In genomic region chr10:117824139-117824538, GRCm38 (mm10) we compare ENCODE assay signal across 15 mouse cellular contexts. TPM values are rescaled to one million over a fixed set of nuclear protein-coding genes. Genes with fewer than 3 reads are reported as not detected.
DNase-seq lines count a peak whose midpoint lies in the region; ATAC-seq and TF ChIP-seq lines count a peak whose summit lies in the region.
"Had no signal": no experiment of that assay in that cellular context is flagged by ENCODE, and none has a peak within 500 bp of the region (broad histone marks: within the 10 kb centered on the region; RNA-seq: fewer than 3 reads in every experiment).

No protein-coding gene starts in this region.

- no peak overlapping the region for H3K4me3 ChIP-seq in hindbrain, postnatal 0 days (ENCODE audit: low read length)
- H3K4me3 ChIP-seq in hindbrain, embryonic 16.5 days (ENCODE audit: low read length): no peak overlapping the region
- no peak overlapping the region for H3K4me3 ChIP-seq in liver, embryonic 16.5 days (ENCODE audit: low read depth, low read length)
- H3K4me3 ChIP-seq: hindbrain, embryonic 12.5 days; kidney, embryonic 15.5 days; midbrain, embryonic 13.5 days had no signal

- H3K36me3 ChIP-seq in hindbrain, postnatal 0 days (ENCODE audit: insufficient read depth, low read length): peaks cover 23% of the 10 kb centered on the region
- H3K36me3 ChIP-seq in hindbrain, embryonic 16.5 days (ENCODE audit: control insufficient read depth, insufficient read depth, low read length): peaks cover 12% of the 10 kb centered on the region
- peaks cover 24% of the 10 kb centered on the region for H3K36me3 ChIP-seq in liver, embryonic 16.5 days (ENCODE audit: control insufficient read depth, insufficient read depth)

- H3K27ac ChIP-seq in hindbrain, postnatal 0 days: no peak overlapping the region
- H3K27ac ChIP-seq in hindbrain, embryonic 16.5 days (ENCODE audit: low read depth, low read length): no peak overlapping the region
- H3K27ac ChIP-seq in liver, embryonic 16.5 days (ENCODE audit: low read length): no peak overlapping the region
- H3K27ac ChIP-seq: hindbrain, embryonic 12.5 days; kidney, embryonic 15.5 days; liver, embryonic 14.5 days; midbrain, embryonic 13.5 days had no signal

- WGBS in hindbrain, postnatal 0 days: 56% methylated on average over 4 of the region's 4 CpGs
- WGBS in hindbrain, embryonic 16.5 days: 66% methylated on average over 4 of the region's 4 CpGs
- 55% methylated on average over 4 of the region's 4 CpGs for WGBS in liver, embryonic 16.5 days (ENCODE audit: insufficient replicate concordance)

- no peak for DNase-seq in hindbrain, postnatal 0 days (ENCODE audit: low spot score)
- DNase-seq in ZHBTc4 (ENCODE audit: low read depth, low spot score): peak; percentile 61
- peak; percentile 75 for DNase-seq in lung, postnatal 36 days
- DNase-seq in urinary bladder, postnatal 14 days (ENCODE audit: low spot score): no peak
- no peak for DNase-seq in natural killer cell, adult 2 months (ENCODE audit: low spot score in 2 of 2)
- DNase-seq: cerebellum, adult 11-12 months; gastrocnemius, postnatal 14 days; spleen, adult 18-20 months had no signal

- peak; percentile 30; the same call in 1 of the 2 replicates for TF ChIP-seq CTCF in hindbrain, postnatal 0 days (IDR thresholded peaks at IDR 0.05; ENCODE audit: low read depth)

- H3K4me2 ChIP-seq in hindbrain, postnatal 0 days (ENCODE audit: low read depth, low read length): no peak overlapping the region
- H3K4me2 ChIP-seq in hindbrain, embryonic 16.5 days (ENCODE audit: low read length): no peak overlapping the region
- no peak overlapping the region for H3K4me2 ChIP-seq in liver, embryonic 16.5 days (ENCODE audit: low read depth, low read length)
- H3K4me2 ChIP-seq: hindbrain, embryonic 12.5 days; kidney, embryonic 15.5 days; midbrain, embryonic 13.5 days had no signal

- no peaks in the 10 kb centered on the region for H3K4me1 ChIP-seq in hindbrain, postnatal 0 days (ENCODE audit: insufficient read depth, low read length)
- H3K4me1 ChIP-seq in hindbrain, embryonic 16.5 days (ENCODE audit: control insufficient read depth, insufficient read depth, low read depth, low read length): peaks cover 4% of the 10 kb centered on the region
- peaks cover 12% of the 10 kb centered on the region for H3K4me1 ChIP-seq in liver, embryonic 16.5 days (ENCODE audit: control insufficient read depth, low read depth, low read length)
- H3K4me1 ChIP-seq: hindbrain, embryonic 12.5 days had no signal

- H3K9ac ChIP-seq in hindbrain, postnatal 0 days (replicated peaks; ENCODE audit: low read length): no peak overlapping the region
- H3K9ac ChIP-seq in hindbrain, embryonic 16.5 days (ENCODE audit: low read depth, low read length): no peak overlapping the region
- H3K9ac ChIP-seq in liver, embryonic 16.5 days (ENCODE audit: low read depth, low read length): no peak overlapping the region
- H3K9ac ChIP-seq: hindbrain, embryonic 12.5 days; kidney, embryonic 15.5 days; liver, embryonic 14.5 days; midbrain, embryonic 13.5 days had no signal

- H3K9me3 ChIP-seq in hindbrain, postnatal 0 days (ENCODE audit: low read length): no peaks in the 10 kb centered on the region
- no peaks in the 10 kb centered on the region for H3K9me3 ChIP-seq in hindbrain, embryonic 16.5 days (ENCODE audit: control insufficient read depth, low read length)
- H3K9me3 ChIP-seq in liver, embryonic 16.5 days (replicated peaks; ENCODE audit: control insufficient read depth, low read length): no peaks in the 10 kb centered on the region
- H3K9me3 ChIP-seq: hindbrain, embryonic 12.5 days; kidney, embryonic 15.5 days; midbrain, embryonic 13.5 days had no signal

- H3K27me3 ChIP-seq in hindbrain, postnatal 0 days (ENCODE audit: insufficient read depth, low read length): no peaks in the 10 kb centered on the region
- H3K27me3 ChIP-seq in hindbrain, embryonic 16.5 days (replicated peaks; ENCODE audit: control insufficient read depth, insufficient read depth, low read length): no peaks in the 10 kb centered on the region
- no peaks in the 10 kb centered on the region for H3K27me3 ChIP-seq in liver, embryonic 16.5 days (ENCODE audit: control insufficient read depth, insufficient read depth, low read depth, low read length)
- H3K27me3 ChIP-seq: hindbrain, embryonic 12.5 days; kidney, embryonic 15.5 days; midbrain, embryonic 13.5 days had no signal

- ATAC-seq in hindbrain, postnatal 0 days: no peak
- no peak for ATAC-seq in hindbrain, embryonic 16.5 days
- peak; percentile 24; the same call in 1 of the 2 replicates for ATAC-seq in liver, embryonic 16.5 days (ENCODE audit: low read depth)
- ATAC-seq: forebrain, embryonic 14.5 days; midbrain, embryonic 13.5 days had no signal

RNA-seq across cellular contexts. Expression of gene Rap1b, which starts 21.7 kb away (rescaled TPM):
- 46.9 and 57.5 TPM in 2 replicates for total RNA-seq in hindbrain, postnatal 0 days (2014; rRNA removed)
- 142 and 143 TPM in 2 replicates for polyA plus RNA-seq in hindbrain, postnatal 0 days (2015; fragmentation: Nextera tagmentation; extraction: Ambion mirVana)
- 161 and 169 TPM in 2 replicates for polyA plus RNA-seq in hindbrain, embryonic 16.5 days (2015; fragmentation: Nextera tagmentation; extraction: Ambion mirVana)
- 87.0 and 91.8 TPM in 2 replicates for polyA plus RNA-seq in liver, embryonic 16.5 days (2015; fragmentation: Nextera tagmentation; extraction: Ambion mirVana)

RNA-seq across cellular contexts. Expression of gene Nup107, which starts 31.6 kb away (rescaled TPM):
- 12.5 and 16.6 TPM in 2 replicates for total RNA-seq in hindbrain, postnatal 0 days (2014; rRNA removed)
- 19.0 and 20.2 TPM in 2 replicates for polyA plus RNA-seq in hindbrain, postnatal 0 days (2015; fragmentation: Nextera tagmentation; extraction: Ambion mirVana)
- polyA plus RNA-seq in hindbrain, embryonic 16.5 days (2015; fragmentation: Nextera tagmentation; extraction: Ambion mirVana): 32.0 TPM in 2 replicates
- polyA plus RNA-seq in liver, embryonic 16.5 days (2015; fragmentation: Nextera tagmentation; extraction: Ambion mirVana): 30.0 and 30.3 TPM in 2 replicates

Comparison
In these comparisons a context has a peak if more than half of its experiments do, and no peak if none do; other contexts are left out.
1. DNase-seq: peak in ZHBTc4 (single experiment) and lung, postnatal 36 days (single experiment); none in hindbrain, postnatal 0 days (single experiment), urinary bladder, postnatal 14 days (single experiment) and natural killer cell, adult 2 months (0 of 2).